Mouse (Mus musculus) kidney, embryonic 16.5 days (tissue): ENCODE data around the gene Tfrc. TPM values are rescaled to one million over a fixed set of nuclear protein-coding genes. Genes with fewer than 3 reads are reported as not detected.

Source experiments
- ATAC-seq: fragments of 200-750 bp; cut with Nextera tagmentation; 2 replicates; pipeline ENCODE4 v1.8.0; 2017; ENCODE audit warnings: moderate TSS enrichment; ENCODE audit not compliant: low FRiP score, low TSS enrichment
- H3K27ac ChIP-seq: fragments of 300-500 bp; sonication (generic); 2 replicates; pipeline ENCODE4 v1.5.1; 2014; ENCODE audit warnings: low read length
- H3K27me3 ChIP-seq: fragments of 300-500 bp; sonication (generic); 2 replicates; pipeline ENCODE4 v1.6.1; 2014; ENCODE audit warnings: low read length, control low read depth, mixed read lengths; ENCODE audit not compliant: insufficient read depth
- H3K36me3 ChIP-seq: fragments of 300-500 bp; sonication (generic); 2 replicates; pipeline ENCODE4 v1.6.1; 2014; ENCODE audit warnings: low read length, control low read depth, mixed read lengths; ENCODE audit not compliant: insufficient read depth
- H3K4me1 ChIP-seq: fragments of 300-500 bp; sonication (generic); 2 replicates; pipeline ENCODE4 v1.6.1; 2014; ENCODE audit warnings: low read length, control low read depth, mixed read lengths; ENCODE audit not compliant: insufficient read depth
- H3K4me2 ChIP-seq: fragments of 300-500 bp; sonication (generic); replicated peaks from 2 replicates; pipeline ENCODE4 v1.6.1; 2014; ENCODE audit warnings: low read depth, low read length
- H3K4me3 ChIP-seq: fragments of 300-500 bp; sonication (generic); 2 replicates; pipeline ENCODE4 v1.5.1; 2014; ENCODE audit warnings: mild to moderate bottlenecking, low read length
- H3K9ac ChIP-seq: fragments of 300-500 bp; sonication (generic); replicated peaks from 2 replicates; pipeline ENCODE4 v1.6.1; 2014; ENCODE audit warnings: low read length
- H3K9me3 ChIP-seq: fragments of 300-500 bp; sonication (generic); 2 replicates; pipeline ENCODE4 v1.6.1; 2016; ENCODE audit warnings: low read length, control low read depth
- WGBS: fragments of 180-500 bp; shearing (Covaris S2); extraction: QIAGEN DNeasy Blood & Tissue Kit; methylation state at CpG from one replicate; pipeline ENCODE4 v1.1.7; 2014; 5-methylcytosine and 5-hydroxymethylcytosine counted together
- polyA plus RNA-seq: library from polyadenylated mRNA; unstranded; fragments of >200 nt; fragmentation: Nextera tagmentation; extraction: Ambion mirVana; gene quantifications from 2 replicates; pipeline ENCODE4 v1.2.1, GENCODE M21; 2015

Gene Tfrc
- polyA plus RNA-seq, 1 experiment from 2014 or later = 46.5 TPM

DNA sequence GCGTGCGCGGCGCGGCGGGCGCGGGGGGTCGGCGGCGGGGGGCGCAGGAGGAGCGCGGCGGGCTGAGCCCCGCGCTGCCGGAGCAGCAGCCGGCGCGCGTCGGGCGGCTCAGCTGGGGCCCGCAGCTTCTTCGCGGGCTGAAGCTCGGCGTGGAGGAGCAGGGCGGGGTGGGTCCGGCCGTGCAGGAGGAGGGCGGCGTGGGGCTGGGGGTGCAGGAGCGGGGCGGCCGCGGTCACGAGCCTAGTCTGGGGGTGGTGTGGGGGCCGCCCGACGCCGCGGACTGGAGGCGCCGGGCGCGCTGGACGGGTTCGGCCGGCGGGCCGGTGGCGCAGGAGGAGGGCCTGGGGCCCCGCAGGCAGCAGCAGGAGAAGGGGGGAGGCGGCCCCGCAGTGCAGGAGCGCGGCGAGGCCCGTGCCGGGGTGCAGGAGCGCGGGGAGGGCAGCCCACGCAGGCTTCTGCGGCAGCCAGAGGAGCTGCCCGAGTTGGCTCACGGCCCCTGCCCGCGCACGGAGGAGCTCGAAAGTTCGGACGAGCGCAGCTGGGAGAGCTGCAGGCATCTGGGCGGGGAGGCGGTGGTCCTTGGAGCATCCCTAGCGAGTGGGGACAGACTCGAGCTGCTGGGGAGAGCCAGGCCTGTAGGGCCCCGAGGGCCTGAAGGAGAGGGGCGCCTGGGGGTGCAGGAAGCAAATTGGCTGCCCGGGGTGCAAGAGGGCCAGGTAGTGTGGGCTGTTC, 35.5 kb downstream of the Tfrc start:
- peak overlapping the region; percentile 87 for H3K4me3 ChIP-seq
- H3K36me3 ChIP-seq = no peaks in the 10 kb centered on the region
- no peaks in the 10 kb centered on the region for H3K27me3 ChIP-seq
- H3K4me2 ChIP-seq = peak overlapping the region; percentile 95
- peak overlapping the region; percentile 90 for H3K9ac ChIP-seq
- under 1% methylated on average over 36 of the region's 82 CpGs for WGBS
- H3K4me1 ChIP-seq = peaks cover 32% of the 10 kb centered on the region
- peak overlapping the region; percentile 72 for H3K27ac ChIP-seq
- H3K9me3 ChIP-seq = no peaks in the 10 kb centered on the region
- ATAC-seq = peak; percentile 69

DNA sequence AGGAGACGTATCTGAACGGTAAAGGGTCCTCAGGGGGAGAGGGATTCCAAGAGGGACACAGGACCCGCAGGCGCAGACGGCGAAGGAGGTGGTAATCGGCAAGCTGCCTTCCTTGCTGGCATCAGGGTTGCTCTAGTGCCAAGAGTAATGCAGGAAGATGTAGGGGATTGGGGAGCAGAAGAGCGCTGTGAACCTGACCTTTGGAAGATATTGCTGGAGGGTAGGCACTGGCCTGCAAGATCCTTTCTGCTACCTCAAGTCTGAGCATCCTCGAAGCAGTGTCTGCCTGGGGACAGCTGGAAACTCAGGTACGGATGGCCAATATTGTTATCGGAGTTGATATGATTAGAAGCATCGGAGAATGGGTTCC, 36.1 kb downstream of the Tfrc start:
- WGBS = 14% methylated on average over 12 of the region's 12 CpGs
- peak overlapping the region; percentile 90 for H3K9ac ChIP-seq
- H3K27me3 ChIP-seq = no peaks in the 10 kb centered on the region
- ATAC-seq = no peak; the same call in 1 of the 2 replicates
- peak overlapping the region; percentile 95 for H3K4me2 ChIP-seq
- peaks cover 32% of the 10 kb centered on the region for H3K4me1 ChIP-seq
- no peaks in the 10 kb centered on the region for H3K9me3 ChIP-seq
- H3K4me3 ChIP-seq = peak overlapping the region; percentile 87
- H3K36me3 ChIP-seq = no peaks in the 10 kb centered on the region
- H3K27ac ChIP-seq = peak overlapping the region; percentile 72; the same call in 1 of the 2 replicates

DNA sequence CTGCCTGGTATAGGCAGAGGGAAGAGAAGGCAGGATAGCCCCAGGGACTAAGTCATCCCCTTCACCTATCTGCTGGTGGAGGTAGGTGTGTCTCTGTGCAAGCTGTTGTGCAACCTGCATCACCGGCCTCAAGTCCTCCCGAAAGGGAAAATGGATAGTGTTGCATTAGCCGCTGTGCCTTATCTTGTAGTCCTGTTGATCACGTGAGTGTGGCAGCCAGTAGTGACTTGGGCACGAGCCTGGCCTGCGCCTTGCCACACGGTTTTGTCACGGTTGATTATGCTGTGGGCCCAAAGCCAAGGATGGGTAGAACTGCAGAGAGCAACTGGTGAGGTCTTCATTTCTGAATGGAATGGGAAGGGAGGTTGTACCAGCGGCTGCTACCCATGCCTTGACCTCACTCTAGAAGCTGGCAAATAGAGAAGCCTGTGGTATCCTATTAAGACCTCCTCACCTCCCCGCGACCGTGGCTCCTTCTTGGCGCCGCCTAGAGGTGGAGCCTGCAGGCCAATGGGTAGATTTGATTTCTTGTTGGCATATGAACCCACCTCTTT, 36.7 kb downstream of the Tfrc start:
- Histone ChIP-seq H3K9ac (peak overlapping the region; percentile 90), H3K4me1 (peaks cover 32% of the 10 kb centered on the region), H3K27me3 (no peaks in the 10 kb centered on the region), H3K27ac (peak overlapping the region; percentile 53), H3K9me3 (no peaks in the 10 kb centered on the region), H3K36me3 (no peaks in the 10 kb centered on the region), H3K4me3 (peak overlapping the region; percentile 87), H3K4me2 (peak overlapping the region; percentile 95)
- ATAC-seq = peak; percentile 36
- 22% methylated on average over 14 of the region's 14 CpGs for WGBS

DNA sequence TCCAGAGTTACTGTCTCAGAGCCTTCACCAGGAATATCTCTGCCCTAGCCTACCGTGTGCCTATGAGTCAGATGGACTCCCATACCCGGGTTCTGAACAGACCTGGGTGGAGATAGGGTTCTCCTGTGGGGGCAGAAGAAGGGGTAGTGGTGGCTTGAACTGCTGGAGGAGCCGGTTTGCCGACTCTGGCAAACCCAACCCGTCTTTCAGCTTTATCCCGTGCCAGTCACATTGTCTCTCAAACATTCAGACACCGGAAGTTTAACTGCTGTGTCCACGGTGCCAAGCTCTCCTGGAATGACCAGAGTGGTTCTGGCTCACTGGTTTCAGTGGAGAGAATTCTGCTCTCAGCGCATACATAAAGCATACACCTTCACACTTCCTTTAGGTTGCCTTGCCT, 37.3 kb downstream of the Tfrc start:
- H3K9ac ChIP-seq = peak overlapping the region; percentile 90
- H3K27me3 ChIP-seq = no peaks in the 10 kb centered on the region
- H3K9me3 ChIP-seq = no peaks in the 10 kb centered on the region
- ATAC-seq = no peak; the same call in 1 of the 2 replicates
- peak overlapping the region; percentile 32; the same call in 1 of the 2 replicates for H3K27ac ChIP-seq
- WGBS = 57% methylated on average over 9 of the region's 9 CpGs
- H3K4me1 ChIP-seq = peaks cover 32% of the 10 kb centered on the region
- peak overlapping the region; percentile 95 for H3K4me2 ChIP-seq
- H3K4me3 ChIP-seq = peak overlapping the region; percentile 87
- H3K36me3 ChIP-seq = no peaks in the 10 kb centered on the region

DNA sequence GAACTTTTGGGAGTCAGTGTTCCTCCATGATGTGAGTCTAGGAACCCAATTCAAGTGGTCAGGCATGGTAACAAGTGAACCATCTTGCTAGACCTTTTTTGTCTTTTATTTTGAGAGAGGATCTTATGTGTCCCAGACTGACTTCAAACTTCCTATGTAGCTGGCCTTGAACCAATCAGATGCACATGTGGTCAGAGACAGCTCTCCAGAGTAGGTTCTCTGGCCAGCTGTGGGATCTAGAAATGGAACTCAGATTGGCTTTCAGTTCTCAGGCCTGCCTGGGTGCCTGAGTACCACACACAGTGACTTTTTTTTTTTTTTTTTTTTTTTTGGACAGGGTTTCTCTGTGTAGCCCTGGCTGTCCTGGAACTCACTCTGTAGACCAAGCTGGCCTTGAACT, 39.0 kb downstream of the Tfrc start:
- Histone ChIP-seq H3K4me2 (no peak overlapping the region), H3K27me3 (no peaks in the 10 kb centered on the region), H3K4me3 (no peak overlapping the region), H3K9ac (no peak overlapping the region), H3K27ac (no peak overlapping the region), H3K4me1 (peaks cover 20% of the 10 kb centered on the region), H3K9me3 (no peaks in the 10 kb centered on the region), H3K36me3 (no peaks in the 10 kb centered on the region)
- ATAC-seq = no peak

DNA sequence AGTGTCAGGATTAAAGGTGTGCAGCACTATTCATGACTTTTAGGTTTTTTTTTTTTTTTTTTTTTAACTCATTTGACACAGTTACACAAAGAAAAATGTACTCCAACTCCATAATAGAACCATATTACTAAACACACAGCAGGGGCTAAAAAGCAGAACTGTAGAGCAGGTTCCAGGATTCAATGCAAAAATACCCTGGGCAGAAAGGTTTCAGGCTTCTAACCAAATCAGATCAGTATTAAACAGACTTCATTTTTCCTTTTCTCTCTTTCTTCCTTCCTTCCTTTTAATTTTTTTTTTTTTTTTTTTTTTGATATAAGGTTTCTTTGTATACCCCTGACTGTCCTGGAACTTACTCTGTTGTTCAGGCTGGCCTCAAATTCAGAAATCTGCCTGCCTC, 41.7 kb downstream of the Tfrc start:
- H3K27ac ChIP-seq = peak overlapping the region; percentile 59; the same call in 1 of the 2 replicates
- peaks cover 10% of the 10 kb centered on the region for H3K4me1 ChIP-seq

DNA sequence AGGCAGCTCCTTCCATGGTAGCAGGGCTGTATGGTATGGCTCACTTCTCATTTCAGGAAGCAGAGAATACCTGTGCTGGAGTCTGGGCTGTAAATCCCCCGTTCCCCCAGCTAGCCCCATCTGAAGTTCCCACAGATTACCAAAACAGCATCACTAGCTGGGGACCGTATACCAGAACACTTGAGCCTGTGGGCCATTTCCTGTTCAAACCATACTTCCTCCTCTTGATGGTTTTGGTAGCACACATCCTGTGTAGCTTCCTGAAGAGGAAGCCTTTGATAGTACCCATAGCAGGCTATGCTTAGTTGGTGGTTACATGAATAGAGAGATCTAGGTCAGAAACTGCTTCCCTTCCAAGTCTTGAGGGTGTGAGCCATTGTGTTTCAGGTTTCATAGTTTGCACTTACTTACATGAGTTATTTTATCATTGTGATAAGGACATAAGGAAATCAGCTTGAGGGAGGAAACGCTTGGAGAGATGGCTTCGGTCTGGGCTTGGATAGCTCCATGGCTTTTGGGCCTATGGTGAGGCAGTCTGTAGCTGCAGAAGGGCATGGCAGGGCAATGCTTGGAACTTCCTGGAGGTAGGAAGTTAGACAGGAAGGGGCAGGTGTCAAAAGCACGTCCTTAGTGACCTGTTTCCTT, 42.4 kb downstream of the Tfrc start:
- Histone ChIP-seq H3K27ac (peak overlapping the region; percentile 61), H3K4me2 (no peak overlapping the region), H3K9me3 (no peaks in the 10 kb centered on the region), H3K4me1 (peaks cover 7% of the 10 kb centered on the region), H3K4me3 (no peak overlapping the region), H3K36me3 (no peaks in the 10 kb centered on the region), H3K27me3 (no peaks in the 10 kb centered on the region), H3K9ac (no peak overlapping the region)
- ATAC-seq = peak; percentile 35; the same call in 1 of the 2 replicates
- 73% methylated on average over 5 of the region's 5 CpGs for WGBS

More for the DNA sequence above, 41.7 kb downstream of the Tfrc start:
- Histone ChIP-seq H3K36me3 (no peaks in the 10 kb centered on the region), H3K9me3 (no peaks in the 10 kb centered on the region), H3K27me3 (no peaks in the 10 kb centered on the region), H3K9ac (no peak overlapping the region), H3K4me2 (no peak overlapping the region), H3K4me3 (no peak overlapping the region)
- ATAC-seq = no peak

DNA sequence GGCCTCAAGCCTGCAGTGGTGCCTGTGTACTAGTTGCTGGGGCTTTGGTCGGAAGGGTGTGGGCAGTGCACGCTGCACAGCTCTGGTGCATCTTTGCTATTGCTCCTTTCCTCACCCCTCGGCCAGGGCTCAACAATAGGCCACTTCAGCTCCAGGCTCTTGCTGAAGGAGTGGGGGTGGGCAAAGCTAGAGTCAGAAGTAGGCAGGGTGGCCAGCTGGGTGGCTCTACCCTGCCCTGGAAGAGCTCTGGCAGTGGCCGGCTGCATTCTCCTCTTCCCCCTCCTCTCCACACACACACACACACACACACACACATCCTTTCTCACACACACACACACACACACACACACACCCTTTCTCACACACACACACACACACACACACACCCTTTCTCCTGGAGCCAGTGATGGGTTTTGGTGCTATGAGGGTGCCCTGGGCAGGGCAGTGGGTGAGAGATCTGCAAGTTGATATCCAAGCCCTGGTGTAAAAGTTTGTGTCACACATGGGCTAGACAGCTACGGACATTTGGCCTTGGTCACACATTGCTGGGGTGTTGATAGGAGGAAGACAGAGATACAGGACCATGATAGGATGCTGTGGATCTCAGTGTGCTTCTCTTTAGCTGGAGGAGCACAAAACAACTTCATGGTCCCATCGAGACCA, 45.5 kb downstream of the Tfrc start:
- Histone ChIP-seq H3K4me2 (no peak overlapping the region), H3K4me1 (peaks cover 29% of the 10 kb centered on the region), H3K9me3 (no peaks in the 10 kb centered on the region), H3K27me3 (no peaks in the 10 kb centered on the region), H3K36me3 (no peaks in the 10 kb centered on the region), H3K27ac (no peak overlapping the region), H3K4me3 (no peak overlapping the region), H3K9ac (no peak overlapping the region)
- ATAC-seq = no peak
- 69% methylated on average over 6 of the region's 6 CpGs for WGBS

DNA sequence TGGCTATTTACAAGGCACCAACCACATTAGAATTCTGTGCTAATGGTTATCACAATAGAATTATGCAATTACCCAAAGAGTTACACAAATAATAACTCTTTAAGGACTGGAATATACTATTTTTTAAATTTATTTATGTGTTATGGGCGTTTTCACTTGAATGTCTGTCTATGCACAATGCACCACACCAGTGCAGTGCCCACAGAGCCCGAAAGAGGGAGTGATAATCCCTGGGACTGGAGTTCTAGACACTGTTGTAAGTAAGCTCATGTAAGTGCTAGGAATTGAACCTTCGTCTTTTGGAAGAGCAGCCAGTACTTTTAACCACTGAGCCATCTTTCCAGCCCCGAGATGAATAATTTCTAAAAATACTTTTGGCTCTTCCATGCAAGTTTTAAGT, 46.8 kb downstream of the Tfrc start:
- 87% methylated on average over 4 of the region's 4 CpGs for WGBS

More for the DNA sequence above, 46.8 kb downstream of the Tfrc start:
- Histone ChIP-seq H3K9ac (no peak overlapping the region), H3K4me2 (no peak overlapping the region), H3K27ac (no peak overlapping the region), H3K9me3 (no peaks in the 10 kb centered on the region), H3K36me3 (no peaks in the 10 kb centered on the region), H3K4me3 (no peak overlapping the region), H3K4me1 (peaks cover 42% of the 10 kb centered on the region), H3K27me3 (no peaks in the 10 kb centered on the region)
- ATAC-seq = no peak
